Mouse (Mus musculus) G1E (cell line): ENCODE data around the gene Fgfr2.

Source experiments
- CTCF ChIP-seq: IDR thresholded peaks from 2 replicates; pipeline ENCODE4 v1.5.1; 2012; ENCODE audit warnings: low read depth, low read length, inconsistent platforms, mixed read lengths
- GATA1 ChIP-seq: IDR thresholded peaks from 2 replicates; pipeline ENCODE4 v1.6.1; 2012; ENCODE audit warnings: borderline replicate concordance, low read length, inconsistent platforms, mixed read lengths
- TAL1 ChIP-seq: conservative IDR thresholded peaks from 2 replicates; pipeline ENCODE4 v1.6.1; 2012; ENCODE audit warnings: low read depth, low read length, inconsistent platforms, mixed read lengths

GRCm38 (mm10) chr7:133088830-133089261 lies 34.3 kb downstream of the Fgfr2 start:
- no peak for TF ChIP-seq CTCF
- TF ChIP-seq TAL1 = no peak
- TF ChIP-seq GATA1 = no peak
